Mouse (Mus musculus): ENCODE data around the gene Capn12. TPM values are rescaled to one million over a fixed set of nuclear protein-coding genes. Genes with fewer than 3 reads are reported as not detected.

Capn12 gene
- 0.28 and 0.57 TPM in 2 replicates for polyA plus RNA-seq (2016; fragmentation: Nextera tagmentation; extraction: Ambion mirVana)

DNA sequence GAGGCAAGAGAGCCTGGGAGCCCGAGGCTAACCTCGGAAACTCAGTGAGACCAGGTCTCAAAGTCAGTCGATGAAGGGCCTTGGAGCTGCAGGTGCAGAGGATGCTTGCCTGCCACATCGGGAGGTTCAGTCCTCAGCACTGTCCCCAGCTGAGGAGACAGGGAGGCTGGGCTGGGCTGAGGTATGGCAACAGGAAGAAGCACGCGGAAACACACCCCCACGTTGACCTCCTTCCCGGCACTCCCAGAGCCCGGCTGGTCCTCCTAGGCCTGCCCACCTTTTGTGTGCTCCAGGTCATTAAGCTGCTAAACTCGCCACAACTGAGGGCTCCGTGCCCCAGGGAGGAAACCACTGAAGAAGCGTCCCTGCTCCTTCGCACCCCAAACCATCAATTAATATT is at the start of gene Capn12:
Capn12 (plus strand) TSS at position 224 of the 400 bp plus-strand sequence.
- no peak within 1 kb of the TSS for H3K4me2 ChIP-seq (replicated peaks)
- H3K4me3 ChIP-seq = no peak within 1 kb of the TSS
- no peak within 1 kb of the TSS for H3K27ac ChIP-seq
- H3K9me3 ChIP-seq = no peaks in the 10 kb centered on the region
- H3K4me1 ChIP-seq = peaks cover 4% of the 10 kb centered on the region; the same call in 1 of the 2 replicates
- no peaks in the 10 kb centered on the region for H3K36me3 ChIP-seq
- ATAC-seq (ENCODE audit: low FRiP score, low read depth) = no peak
- no peak within 1 kb of the TSS for H3K9ac ChIP-seq
- 31% methylated on average over 13 of the region's 13 CpGs for WGBS
- no peaks in the 10 kb centered on the region; the same call in 1 of the 2 replicates for H3K27me3 ChIP-seq (replicated peaks)

DNA sequence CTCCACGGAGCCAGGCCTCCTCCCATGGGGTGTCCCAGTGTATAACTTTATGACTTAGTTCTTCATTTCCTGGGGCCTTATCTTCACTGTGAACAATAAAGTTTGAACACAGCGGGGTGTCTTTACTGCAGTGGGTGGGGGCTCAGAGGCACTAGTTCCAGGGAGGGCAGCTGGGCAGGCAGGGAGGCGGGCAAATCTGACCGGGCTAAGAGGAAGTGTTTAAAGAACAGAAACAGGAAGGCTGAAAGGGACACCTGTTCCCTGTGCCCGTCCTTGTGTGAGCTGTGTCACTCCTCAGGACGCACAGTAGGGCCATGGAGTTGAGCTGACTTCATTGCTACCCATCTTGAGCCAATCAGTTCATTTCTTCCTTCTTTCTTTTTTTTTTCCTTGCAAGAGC is 49.1 kb upstream of the Capn12 start:
- Histone ChIP-seq H3K9ac (no peak overlapping the region), H3K9me3 (no peaks in the 10 kb centered on the region), H3K4me2 (replicated peaks) (no peak overlapping the region), H3K36me3 (peaks cover 21% of the 10 kb centered on the region), H3K27me3 (replicated peaks) (no peaks in the 10 kb centered on the region), H3K27ac (no peak overlapping the region), H3K4me3 (no peak overlapping the region), H3K4me1 (no peaks in the 10 kb centered on the region)
- 54% methylated on average over 6 of the region's 6 CpGs for WGBS
- no peak for ATAC-seq (ENCODE audit: low FRiP score, low read depth)

DNA sequence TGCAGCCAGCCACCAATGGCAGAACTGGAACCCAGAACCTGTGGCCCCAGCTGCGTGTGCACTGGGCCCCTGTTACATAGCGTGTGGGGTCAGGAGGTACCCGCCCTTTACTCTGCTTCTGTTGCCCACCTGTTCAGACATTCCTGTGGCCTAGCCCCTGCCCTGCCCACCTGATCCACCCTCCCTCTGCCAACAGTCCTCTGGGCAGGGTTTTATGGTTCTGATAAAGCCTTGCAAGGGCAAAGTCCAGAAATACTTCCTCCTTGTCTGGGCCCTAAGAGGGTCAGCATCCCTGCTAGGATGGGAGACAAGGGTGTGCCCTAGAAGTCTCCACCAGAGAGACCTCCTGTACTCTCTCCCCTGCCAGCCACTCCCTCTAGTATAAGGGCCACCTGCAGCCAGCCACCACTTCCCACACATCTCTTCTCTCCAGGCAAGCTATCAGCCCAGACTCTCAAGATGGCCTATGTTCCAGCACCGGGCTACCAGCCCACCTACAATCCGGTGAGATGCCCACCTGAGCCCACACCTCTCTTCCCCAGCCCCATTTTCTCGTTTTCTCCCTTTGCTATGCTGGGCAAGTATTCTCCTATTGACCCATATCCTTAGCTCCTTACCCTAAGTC is 47.4 kb upstream of the Capn12 start, which contains the start of gene Lgals4:
Lgals4 (plus strand) TSS at position 132 of the 625 bp plus-strand sequence.
- WGBS = 86% methylated on average over 6 of the region's 6 CpGs
- Histone ChIP-seq H3K4me2 (replicated peaks) (no peak within 1 kb of the TSS), H3K9me3 (no peaks in the 10 kb centered on the region), H3K27me3 (replicated peaks) (no peaks in the 10 kb centered on the region), H3K4me1 (no peaks in the 10 kb centered on the region), H3K4me3 (no peak within 1 kb of the TSS), H3K27ac (no peak within 1 kb of the TSS), H3K9ac (no peak within 1 kb of the TSS), H3K36me3 (peaks cover 21% of the 10 kb centered on the region)
- ATAC-seq (ENCODE audit: low FRiP score, low read depth) = no peak

DNA sequence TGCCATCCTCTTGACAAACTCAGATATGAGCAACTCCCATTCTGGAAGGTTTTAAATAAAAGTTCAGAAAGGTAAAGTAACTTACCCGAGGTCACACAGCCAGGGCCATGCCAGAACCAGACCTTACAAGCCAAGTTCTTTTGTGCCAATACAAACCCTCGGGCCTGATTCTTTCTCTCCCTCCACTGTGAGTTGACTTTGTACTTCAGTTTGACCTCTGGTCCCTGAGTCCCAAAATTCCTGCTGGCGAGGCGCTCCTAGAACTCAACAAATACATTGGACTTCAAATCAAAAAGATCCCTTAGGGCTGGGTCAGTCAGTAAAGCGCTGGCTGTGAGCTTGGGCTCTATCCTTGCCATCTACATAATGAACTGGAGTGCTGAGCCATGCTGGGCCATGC is 44.3 kb upstream of the Capn12 start:
- H3K27ac ChIP-seq = no peak overlapping the region
- H3K27me3 ChIP-seq (replicated peaks) = no peaks in the 10 kb centered on the region
- H3K4me2 ChIP-seq (replicated peaks) = no peak overlapping the region
- H3K36me3 ChIP-seq = 0 out of 2 replicates have a peak, but pooled peaks cover 2% of the 10 kb centered on the region
- H3K9ac ChIP-seq = no peak overlapping the region
- H3K4me3 ChIP-seq = no peak overlapping the region
- 83% methylated on average over 5 of the region's 5 CpGs for WGBS
- ATAC-seq (ENCODE audit: low FRiP score, low read depth) = no peak
- no peaks in the 10 kb centered on the region for H3K9me3 ChIP-seq
- H3K4me1 ChIP-seq = no peaks in the 10 kb centered on the region

DNA sequence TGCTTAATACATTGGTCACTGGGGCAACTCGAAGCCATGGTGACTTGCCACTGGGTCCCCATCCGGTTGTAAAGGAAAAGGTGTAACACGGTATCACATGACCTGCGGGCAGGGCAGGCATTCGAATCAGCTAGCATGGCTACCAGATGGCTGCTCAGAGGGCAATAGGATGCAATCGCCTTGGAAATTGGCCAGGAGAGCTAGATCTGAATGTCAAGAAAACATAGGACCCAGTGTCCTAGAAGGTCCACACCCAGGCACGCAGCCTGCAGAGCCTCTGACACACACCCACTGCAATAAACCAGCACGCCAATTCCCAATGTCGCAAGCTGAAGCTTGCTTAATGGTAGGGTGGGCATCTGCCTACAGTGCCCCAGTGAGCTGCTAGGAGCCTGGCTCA is 42.9 kb upstream of the Capn12 start:
- no peak overlapping the region for H3K4me3 ChIP-seq
- H3K27me3 ChIP-seq (replicated peaks) = no peaks in the 10 kb centered on the region
- H3K9ac ChIP-seq = no peak overlapping the region
- H3K36me3 ChIP-seq = no peaks in the 10 kb centered on the region
- no peak for ATAC-seq (ENCODE audit: low FRiP score, low read depth)
- H3K27ac ChIP-seq = no peak overlapping the region
- no peaks in the 10 kb centered on the region for H3K9me3 ChIP-seq
- no peaks in the 10 kb centered on the region for H3K4me1 ChIP-seq
- 72% methylated on average over 9 of the region's 9 CpGs for WGBS
- H3K4me2 ChIP-seq (replicated peaks) = no peak overlapping the region

DNA sequence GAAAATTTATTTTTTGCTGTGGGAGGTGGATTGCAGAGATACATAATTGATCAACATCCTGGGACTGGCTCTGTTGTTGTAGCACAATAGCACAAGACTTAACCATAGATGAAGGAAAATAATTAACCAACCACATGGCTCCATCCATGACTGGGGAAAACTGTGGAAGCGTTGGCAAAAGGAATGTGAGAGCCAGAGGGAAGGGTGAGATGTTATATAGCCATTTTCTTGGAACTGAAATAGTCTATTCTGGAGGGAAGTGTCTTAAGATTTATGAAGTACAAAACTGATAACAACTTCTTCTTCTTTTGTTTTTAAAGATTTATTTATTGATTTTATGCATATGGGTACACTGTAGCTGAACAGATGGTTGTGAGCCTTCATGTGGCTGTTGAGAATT is 33.9 kb upstream of the Capn12 start:
- Histone ChIP-seq H3K27me3 (replicated peaks) (no peaks in the 10 kb centered on the region), H3K9ac (no peak overlapping the region), H3K4me2 (replicated peaks) (no peak overlapping the region), H3K36me3 (no peaks in the 10 kb centered on the region), H3K4me1 (no peaks in the 10 kb centered on the region), H3K4me3 (no peak overlapping the region), H3K27ac (no peak overlapping the region), H3K9me3 (no peaks in the 10 kb centered on the region)
- ATAC-seq (ENCODE audit: low FRiP score, low read depth) = no peak
- WGBS = 85% methylated on average over 1 of the region's 1 CpGs

DNA sequence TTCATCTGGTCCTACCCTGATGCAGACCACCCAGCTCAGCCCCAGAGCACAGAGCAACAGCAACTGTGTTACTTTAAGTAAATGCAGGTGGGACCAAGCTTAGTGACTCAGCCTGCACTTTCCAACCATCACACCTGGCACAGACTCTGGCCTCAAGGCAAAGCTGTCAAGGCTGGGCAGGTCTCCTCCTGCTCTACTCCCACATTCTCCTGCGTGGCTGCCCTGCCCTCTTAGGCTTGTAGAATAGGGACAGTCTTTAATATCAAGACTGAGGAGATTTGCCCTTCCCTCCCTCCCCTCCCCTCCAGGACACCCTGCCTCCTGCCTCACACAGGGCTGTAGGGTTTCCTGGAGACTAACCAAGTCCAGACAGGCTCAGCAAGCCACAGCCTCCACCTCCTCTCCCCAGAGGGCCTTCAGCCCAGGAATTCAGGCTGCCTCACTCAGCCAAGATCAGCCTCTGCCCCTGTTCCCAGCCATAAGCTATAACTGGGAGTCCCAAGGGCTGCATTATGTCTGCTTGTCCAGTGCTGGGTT is 31.5 kb upstream of the Capn12 start:
- WGBS = 60% methylated on average over 1 of the region's 1 CpGs
- Histone ChIP-seq H3K27ac (no peak overlapping the region), H3K9ac (no peak overlapping the region), H3K4me1 (no peaks in the 10 kb centered on the region), H3K9me3 (no peaks in the 10 kb centered on the region), H3K4me3 (no peak overlapping the region), H3K27me3 (replicated peaks) (no peaks in the 10 kb centered on the region), H3K36me3 (no peaks in the 10 kb centered on the region), H3K4me2 (replicated peaks) (no peak overlapping the region)
- ATAC-seq (ENCODE audit: low FRiP score, low read depth) = no peak

DNA sequence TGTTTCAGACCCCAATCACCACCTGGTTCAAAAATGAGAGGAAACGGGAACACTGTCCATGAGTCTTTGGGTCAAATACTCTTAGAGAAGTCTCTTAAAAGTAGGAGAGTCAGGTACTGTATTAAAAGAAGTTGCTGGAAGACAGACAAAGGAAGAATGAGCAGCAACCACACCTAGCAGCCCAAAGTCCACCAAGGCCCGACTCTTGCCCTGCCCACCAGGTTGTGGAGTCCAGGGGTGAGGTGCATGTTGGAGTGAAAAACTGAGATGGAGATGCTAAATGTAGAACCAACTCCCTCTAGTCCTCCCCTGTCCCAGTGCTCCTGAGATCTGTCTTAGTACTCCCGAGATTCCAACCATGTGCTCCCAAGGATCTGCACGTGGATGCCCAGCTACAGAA is 30.6 kb upstream of the Capn12 start:
- H3K27me3 ChIP-seq (replicated peaks) = no peaks in the 10 kb centered on the region
- no peaks in the 10 kb centered on the region for H3K9me3 ChIP-seq
- no peak for ATAC-seq (ENCODE audit: low FRiP score, low read depth)
- H3K4me3 ChIP-seq = no peak overlapping the region
- 85% methylated on average over 4 of the region's 4 CpGs for WGBS
- H3K36me3 ChIP-seq = no peaks in the 10 kb centered on the region
- H3K4me1 ChIP-seq = no peaks in the 10 kb centered on the region
- H3K9ac ChIP-seq = no peak overlapping the region
- H3K27ac ChIP-seq = no peak overlapping the region
- H3K4me2 ChIP-seq (replicated peaks) = no peak overlapping the region

DNA sequence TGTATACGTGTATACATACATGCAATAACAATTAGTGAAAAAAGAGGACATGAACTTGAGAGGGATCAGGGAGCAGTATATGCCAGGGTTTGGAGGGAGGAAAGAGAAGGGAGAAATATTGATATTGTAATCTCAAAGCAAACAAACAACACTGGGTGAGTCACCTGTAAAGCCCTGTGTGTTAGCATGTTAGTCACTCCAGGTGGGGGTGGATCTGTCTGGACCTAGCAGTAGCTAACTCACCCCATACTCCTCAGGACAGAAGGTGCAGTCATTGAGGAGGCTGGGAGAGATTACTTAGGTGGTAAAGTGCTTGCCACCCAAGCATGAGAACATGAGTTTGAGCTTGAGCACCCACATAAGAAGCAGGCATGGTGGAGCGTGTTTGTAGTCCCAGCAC is 21.3 kb upstream of the Capn12 start:
- Histone ChIP-seq H3K9ac (no peak overlapping the region), H3K9me3 (0 out of 2 replicates have a peak, but pooled peaks cover 4% of the 10 kb centered on the region), H3K4me3 (no peak overlapping the region), H3K4me2 (replicated peaks) (no peak overlapping the region), H3K36me3 (no peaks in the 10 kb centered on the region), H3K27me3 (replicated peaks) (no peaks in the 10 kb centered on the region), H3K27ac (no peak overlapping the region), H3K4me1 (peaks cover 8% of the 10 kb centered on the region; the same call in 1 of the 2 replicates)
- 92% methylated on average over 2 of the region's 2 CpGs for WGBS
- no peak for ATAC-seq (ENCODE audit: low FRiP score, low read depth)

DNA sequence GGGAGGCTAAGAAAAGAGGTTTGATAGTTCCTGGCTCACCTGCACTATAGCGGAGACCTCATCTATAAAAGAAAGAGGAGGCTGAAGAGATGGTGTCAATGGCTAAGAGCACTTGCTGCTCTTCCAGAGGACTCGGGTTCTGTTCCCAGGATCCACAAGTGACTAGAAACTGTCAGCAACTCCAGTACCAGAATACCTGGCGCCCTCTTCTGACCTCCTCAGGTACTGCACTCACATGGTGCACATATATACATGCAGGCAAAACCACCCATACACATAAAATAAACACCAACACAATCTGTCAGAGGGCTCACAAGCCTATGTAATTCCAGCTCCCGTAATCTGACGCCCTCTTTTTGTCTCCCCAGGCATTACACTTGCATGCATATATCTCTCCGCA is 20.3 kb upstream of the Capn12 start:
- peaks cover 8% of the 10 kb centered on the region; the same call in 1 of the 2 replicates for H3K4me1 ChIP-seq
- H3K36me3 ChIP-seq = no peaks in the 10 kb centered on the region
- H3K27me3 ChIP-seq (replicated peaks) = no peaks in the 10 kb centered on the region
- H3K9me3 ChIP-seq = 0 out of 2 replicates have a peak, but pooled peaks cover 4% of the 10 kb centered on the region
- 87% methylated on average over 6 of the region's 6 CpGs for WGBS
- H3K27ac ChIP-seq = no peak overlapping the region
- no peak overlapping the region for H3K4me3 ChIP-seq
- no peak overlapping the region for H3K4me2 ChIP-seq (replicated peaks)
- no peak overlapping the region for H3K9ac ChIP-seq
- ATAC-seq (ENCODE audit: low FRiP score, low read depth) = no peak

DNA sequence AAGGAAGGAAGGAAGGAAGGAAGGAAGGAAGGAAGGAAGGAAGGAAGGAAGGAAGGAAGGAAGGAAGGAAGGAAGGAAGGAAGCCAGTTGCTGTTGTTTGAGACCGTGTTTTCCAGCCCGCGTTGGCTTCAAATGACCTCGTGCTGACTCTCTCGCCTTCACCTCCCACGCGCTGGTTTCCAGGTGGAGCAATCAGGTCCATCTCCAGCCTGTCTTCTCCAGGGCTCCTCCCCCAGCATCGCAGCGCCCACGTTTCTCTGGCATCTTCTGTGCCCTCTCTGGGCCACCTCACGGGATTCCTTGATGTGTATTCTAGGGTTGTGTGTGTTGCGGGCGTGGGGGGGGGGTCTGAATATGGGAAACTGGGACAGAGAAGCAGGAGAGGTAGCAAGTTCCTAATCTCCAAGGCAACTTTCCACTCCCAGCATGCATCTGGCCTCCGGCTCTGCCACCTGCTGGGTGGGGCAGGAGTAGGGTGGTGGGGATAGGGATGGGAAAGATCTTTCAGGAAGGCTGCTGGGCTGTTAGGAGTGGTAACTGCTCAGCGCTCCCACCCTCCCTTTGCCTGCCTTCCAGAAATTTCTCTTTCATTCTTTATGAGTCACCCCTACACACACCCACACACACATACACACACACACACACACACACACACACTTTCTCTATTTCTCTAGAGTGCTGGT is 18.3 kb upstream of the Capn12 start:
- Histone ChIP-seq H3K27ac (no peak overlapping the region), H3K4me3 (no peak overlapping the region), H3K27me3 (replicated peaks) (no peaks in the 10 kb centered on the region), H3K9me3 (0 out of 2 replicates have a peak, but pooled peaks cover 4% of the 10 kb centered on the region), H3K4me1 (peaks cover 8% of the 10 kb centered on the region; the same call in 1 of the 2 replicates), H3K4me2 (replicated peaks) (no peak overlapping the region), H3K36me3 (no peaks in the 10 kb centered on the region), H3K9ac (no peak overlapping the region)
- WGBS = 81% methylated on average over 15 of the region's 15 CpGs
- no peak for ATAC-seq (ENCODE audit: low FRiP score, low read depth)

DNA sequence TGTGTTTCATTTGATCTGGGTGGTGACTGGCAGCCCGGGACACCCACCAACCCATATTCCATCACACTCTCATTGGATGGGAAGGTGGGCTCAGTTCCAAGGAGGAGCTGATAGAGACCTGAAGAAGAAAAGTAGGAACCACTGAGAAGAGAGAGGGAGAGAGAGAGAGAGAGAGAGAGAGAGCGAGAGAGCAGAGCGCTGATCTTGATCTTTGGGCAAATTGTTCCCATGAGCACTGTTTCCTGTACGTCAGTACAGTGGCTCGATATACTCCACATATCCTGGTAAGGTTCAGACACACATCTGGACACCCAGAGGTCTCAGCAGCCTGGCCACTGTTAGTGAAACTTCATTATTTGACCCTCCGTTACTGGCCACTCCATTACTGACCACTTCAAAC is 17.7 kb upstream of the Capn12 start, which contains the start of gene Lgals7:
Lgals7 (plus strand) TSS at position 314 of the 400 bp plus-strand sequence.
- WGBS = 90% methylated on average over 6 of the region's 6 CpGs
- no peak within 1 kb of the TSS for H3K27ac ChIP-seq
- 0 out of 2 replicates have a peak, but pooled peaks cover 4% of the 10 kb centered on the region for H3K9me3 ChIP-seq
- no peak within 1 kb of the TSS for H3K9ac ChIP-seq
- ATAC-seq (ENCODE audit: low FRiP score, low read depth) = no peak
- 0 out of 2 replicates have a peak within 1 kb of the TSS, but pooled peaks have one; percentile 3 for H3K4me2 ChIP-seq (replicated peaks)
- peaks cover 8% of the 10 kb centered on the region; the same call in 1 of the 2 replicates for H3K4me1 ChIP-seq
- no peaks in the 10 kb centered on the region for H3K36me3 ChIP-seq
- H3K4me3 ChIP-seq = no peak within 1 kb of the TSS
- no peaks in the 10 kb centered on the region for H3K27me3 ChIP-seq (replicated peaks)

All from neural tube, embryonic 12.5 days (tissue).